14 mouse cellular contexts compared by ENCODE assay signal in genomic region chr2:57497933-57498332, GRCm38 (mm10).
"Had no signal": no experiment of that assay in that cellular context is flagged by ENCODE, and none has a peak within 500 bp of the region (broad histone marks: within the 10 kb centered on the region; RNA-seq: fewer than 3 reads in every experiment).

No protein-coding gene starts in this region.

- H3K4me3 ChIP-seq: left cerebral cortex, adult 2 months; limb, embryonic 13.5 days; neural tube, embryonic 12.5 days; stomach, embryonic 15.5 days had no signal

- ATAC-seq: intestine, postnatal 0 days had no signal

- H3K27ac ChIP-seq: left cerebral cortex, adult 2 months; liver, embryonic 14.5 days; neural tube, embryonic 12.5 days; stomach, embryonic 15.5 days had no signal

- DNase-seq: kidney, adult 9 months; kidney, postnatal 10 days; kidney, postnatal 4 days; lung, adult 18-20 months; midbrain, embryonic 14.5 days; right cerebral cortex, postnatal 4 days; thymus, adult 2 months; thymus, postnatal 36 days had no signal
